Mouse (Mus musculus) v-Abl transformed pro-B cells (cell line): ENCODE measurements around the gene Zfp593.

Source experiments
- in situ Hi-C, 2 experiments: fragments of 400-800 bp; cut with MboI; formaldehyde crosslinking; loops; one replicate each; pipeline ENCODE4 v1.15.1; 2025; ENCODE audit not compliant: unreplicated experiment in 2 of 2

Zfp593 gene

DNA sequence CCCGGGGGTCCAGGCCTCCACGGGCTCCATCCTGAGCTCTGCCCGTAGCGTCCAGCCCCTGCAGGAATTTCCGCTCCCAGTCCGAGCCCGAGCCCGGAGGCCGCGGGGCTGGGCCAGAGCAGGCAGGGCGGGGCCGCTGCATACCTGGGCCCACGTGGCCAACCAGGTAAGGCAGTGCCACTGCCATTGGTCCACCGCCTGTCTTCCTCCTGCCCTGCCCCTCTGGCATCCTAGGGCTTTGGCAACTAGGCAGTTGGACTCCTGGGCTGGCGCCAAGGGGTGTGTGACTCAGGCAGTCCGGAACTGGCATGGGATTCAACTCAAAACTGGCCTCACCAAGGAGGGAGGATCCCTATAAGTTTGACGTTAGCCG, 7.1 kb downstream of the Zfp593 start, which contains the start of gene Cnksr1:
Gene Cnksr1, minus strand, starts transcription at position 121 of the 373 bp plus-strand sequence.
- in situ Hi-C loops = no loop called here

GRCm38 (mm10) chr4:134237582-134238278, 7.7 kb downstream of the Zfp593 start:
- in situ Hi-C loops = no loop called here

DNA sequence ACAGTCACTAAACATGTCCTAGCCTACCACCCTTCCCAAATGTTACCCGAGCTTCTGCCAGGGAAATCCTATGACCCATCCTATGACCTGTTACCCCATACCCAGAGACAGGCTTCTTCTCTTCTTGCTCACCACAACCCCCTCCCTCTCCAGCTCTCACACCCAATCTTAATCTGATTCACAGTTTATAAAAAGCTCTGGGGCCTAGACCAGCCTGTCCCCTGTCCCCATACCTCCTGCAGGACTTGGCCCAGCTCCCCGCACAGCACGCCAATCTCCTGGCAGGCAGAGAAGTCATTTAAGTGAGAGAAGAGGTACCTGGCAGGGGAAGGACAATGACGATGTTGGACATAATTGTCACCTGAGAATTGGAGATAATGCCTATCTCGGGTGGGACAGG, 10.5 kb downstream of the Zfp593 start:
- in situ Hi-C loops = no loop called here

GRCm38 (mm10) chr4:134230431-134230830, 15.0 kb downstream of the Zfp593 start:
- in situ Hi-C loops = no loop called here

GRCm38 (mm10) chr4:134227194-134227593, 18.2 kb downstream of the Zfp593 start, which contains the start of gene Catsper4:
TSS of gene Catsper4 (minus strand) at chr4:134227383.
- in situ Hi-C loops = no loop called here

GRCm38 (mm10) chr4:134222793-134223600, 22.4 kb downstream of the Zfp593 start:
- in situ Hi-C loops = no loop called here

DNA sequence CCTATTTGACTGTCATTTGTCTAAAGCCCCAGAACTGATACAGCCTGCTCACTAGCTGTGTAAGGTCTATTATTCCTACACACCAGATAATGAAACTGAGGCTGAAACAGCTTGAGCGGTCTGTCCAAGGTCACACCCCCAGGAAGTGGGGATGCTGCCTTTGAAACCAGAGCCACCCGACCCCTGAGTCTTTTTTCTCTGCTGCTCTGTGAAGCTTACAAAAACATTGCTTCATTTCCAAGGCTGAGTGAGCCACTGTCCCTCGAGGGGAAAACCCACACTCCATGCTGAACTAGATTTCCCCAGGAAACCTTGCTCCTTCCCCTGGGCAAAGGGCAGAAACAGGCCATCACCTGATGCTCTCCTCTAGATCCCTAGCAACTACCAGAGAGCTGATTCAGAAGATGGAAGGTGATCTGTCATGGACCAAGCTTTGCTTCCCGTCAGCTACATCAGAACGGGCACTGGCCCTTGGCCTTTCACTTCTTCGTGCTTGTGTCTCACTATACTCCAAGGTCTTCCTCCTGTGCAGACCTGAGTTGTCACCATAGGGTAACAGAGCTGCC, 38.8 kb downstream of the Zfp593 start:
- in situ Hi-C loops = no loop called here

GRCm38 (mm10) chr4:134203340-134203896, 42.0 kb downstream of the Zfp593 start:
- in situ Hi-C loops = no loop called here

GRCm38 (mm10) chr4:134202904-134203303, 42.5 kb downstream of the Zfp593 start, which contains the start of gene Gm7534:
TSS of gene Gm7534 (minus strand) at chr4:134203004.
- in situ Hi-C loops = no loop called here

DNA sequence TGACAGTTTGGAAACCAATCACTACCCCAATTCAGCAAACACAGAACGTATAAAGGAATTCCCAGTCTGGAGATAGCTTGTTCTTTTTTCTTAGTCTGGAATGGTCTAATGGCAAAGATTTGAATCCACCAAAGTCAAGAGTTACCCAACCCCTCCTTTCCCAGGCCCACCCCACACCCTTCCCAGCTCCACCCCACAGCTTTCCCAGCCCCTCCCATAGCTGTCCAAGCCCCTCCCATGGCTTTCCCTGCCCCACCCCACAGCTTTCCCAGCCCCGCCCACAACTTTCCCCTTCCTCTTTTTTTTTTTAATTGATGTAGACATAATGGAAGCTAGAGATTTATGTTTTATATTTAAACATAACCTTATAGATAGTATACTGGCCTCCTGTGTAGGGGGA, 46.0 kb downstream of the Zfp593 start:
- in situ Hi-C loops = no loop called here
